Mouse (Mus musculus) MEL (cell line): ENCODE measurements around the gene Il17re. TPM values are rescaled to one million over a fixed set of nuclear protein-coding genes. Genes with fewer than 3 reads are reported as not detected.
A peak's percentile ranks its signal among the peaks of the same experiment; 100 is the strongest.

ENCODE experiments used
- DNase-seq: peaks from one replicate; pipeline ENCODE4 v3.0.0; 2011; ENCODE audit warnings: low read depth, low spot score
- H3K27ac ChIP-seq: 2 replicates; pipeline ENCODE4 v1.5.1; 2012; ENCODE audit warnings: low read depth, mild to moderate bottlenecking, control low read depth, low read length, moderate library complexity; ENCODE audit not compliant: control insufficient read depth
- H3K27me3 ChIP-seq, 2 experiments: fragments of 150-350 bp in 1 of 2; sonication (generic) in 1 of 2; 2 replicates each; pipeline ENCODE4 v1.6.1; 2012; ENCODE audit warnings: low read length in 2 of 2, mild to moderate bottlenecking in 2 of 2, improper control_type of control experiment in 1 of 2, moderate library complexity in 1 of 2; ENCODE audit not compliant: insufficient read depth in 2 of 2, control insufficient read depth in 1 of 2
- H3K36me3 ChIP-seq, 2 experiments: 2 replicates each; pipeline ENCODE4 v1.6.1; 2012 to 2014; ENCODE audit warnings: low read length in 2 of 2, improper control_type of control experiment in 1 of 2, inconsistent platforms in 1 of 2, mild to moderate bottlenecking in 1 of 2; ENCODE audit not compliant: insufficient read depth in 2 of 2, control insufficient read depth in 1 of 2
- H3K4me1 ChIP-seq, 2 experiments: fragments of 150-350 bp in 1 of 2; sonication (generic) in 1 of 2; 2 replicates each; pipeline ENCODE4 v1.6.1; 2012; ENCODE audit warnings: low read length in 2 of 2, improper control_type of control experiment in 1 of 2, mild to moderate bottlenecking in 1 of 2; ENCODE audit not compliant: insufficient read depth in 2 of 2, control insufficient read depth in 1 of 2
- H3K4me3 ChIP-seq, 2 experiments: fragments of 150-350 bp in 1 of 2; sonication (generic) in 1 of 2; 2 replicates each; pipeline ENCODE4 v1.5.1; 2012; ENCODE audit warnings: low read depth in 2 of 2, low read length in 2 of 2, mild to moderate bottlenecking in 2 of 2, moderate library complexity in 2 of 2, control low read depth in 1 of 2, improper control_type of control experiment in 1 of 2; ENCODE audit not compliant: control insufficient read depth in 1 of 2, insufficient read depth in 1 of 2
- H3K79me2 ChIP-seq: 2 replicates; pipeline ENCODE4 v1.6.1; 2012; ENCODE audit warnings: mild to moderate bottlenecking, low read length, moderate library complexity; ENCODE audit not compliant: control insufficient read depth, poor library complexity, insufficient read depth
- H3K9ac ChIP-seq: 2 replicates; pipeline ENCODE4 v1.6.1; 2012; ENCODE audit warnings: low read depth, mild to moderate bottlenecking, control low read depth, low read length, moderate library complexity; ENCODE audit not compliant: control insufficient read depth, poor library complexity, severe bottlenecking
- H3K9me3 ChIP-seq: fragments of 150-350 bp; sonication (generic); replicated peaks from 2 replicates; pipeline ENCODE4 v1.6.1; 2012; ENCODE audit warnings: mild to moderate bottlenecking, low read length, improper control_type of control experiment, moderate library complexity; ENCODE audit not compliant: insufficient read depth
- BHLHE40 ChIP-seq: IDR thresholded peaks from 2 replicates; pipeline ENCODE4 v1.6.1; 2012; ENCODE audit warnings: low read depth, mild to moderate bottlenecking, inconsistent platforms, low read length, improper control_type of control experiment, borderline replicate concordance
- CHD1 ChIP-seq: IDR thresholded peaks from 2 replicates; pipeline ENCODE4 v1.6.1; 2012; ENCODE audit warnings: low read depth, mild to moderate bottlenecking, inconsistent platforms, low read length, improper control_type of control experiment
- CHD2 ChIP-seq: IDR thresholded peaks from 2 replicates; pipeline ENCODE4 v1.6.1; 2011; ENCODE audit warnings: low read length, improper control_type of control experiment
- CTCF ChIP-seq, 3 experiments: IDR thresholded peaks in 2 of 3; conservative IDR thresholded peaks in 1 of 3; 2 replicates each; pipeline ENCODE4 v1.5.1; 2011 to 2012; ENCODE audit warnings: low read length in 3 of 3, low read depth in 2 of 3, mild to moderate bottlenecking in 2 of 3, improper control_type of control experiment in 1 of 3, inconsistent platforms in 1 of 3, mixed read lengths in 1 of 3, moderate library complexity in 1 of 3; ENCODE audit not compliant: control insufficient read depth in 1 of 3, insufficient read depth in 1 of 3, poor library complexity in 1 of 3, severe bottlenecking in 1 of 3
- E2F4 ChIP-seq: IDR thresholded peaks from 2 replicates; pipeline ENCODE4 v1.6.1; 2011; ENCODE audit warnings: low read depth, low read length, improper control_type of control experiment, borderline replicate concordance
- ETS1 ChIP-seq: IDR thresholded peaks from 2 replicates; pipeline ENCODE4 v1.6.1; 2012; ENCODE audit warnings: low read depth, mild to moderate bottlenecking, inconsistent platforms, low read length, improper control_type of control experiment, moderate library complexity
- GABPA ChIP-seq: IDR thresholded peaks from 2 replicates; pipeline ENCODE4 v1.6.1; 2012; ENCODE audit warnings: low read depth, mild to moderate bottlenecking, inconsistent platforms, low read length, improper control_type of control experiment, moderate library complexity
- GATA1 ChIP-seq: IDR thresholded peaks from 2 replicates; pipeline ENCODE4 v1.6.1; 2011; ENCODE audit warnings: low read depth, low read length, improper control_type of control experiment
- HCFC1 ChIP-seq: IDR thresholded peaks from 2 replicates; pipeline ENCODE4 v1.6.1; 2012; ENCODE audit warnings: low read depth, mild to moderate bottlenecking, inconsistent platforms, low read length, improper control_type of control experiment, moderate library complexity
- JUND ChIP-seq: IDR thresholded peaks from 2 replicates; pipeline ENCODE4 v1.6.1; 2011; ENCODE audit warnings: low read depth, mild to moderate bottlenecking, improper control_type of control experiment, low read length
- MAFK ChIP-seq: IDR thresholded peaks from 2 replicates; pipeline ENCODE4 v1.6.1; 2011; ENCODE audit warnings: low read depth, mild to moderate bottlenecking, low read length, improper control_type of control experiment, borderline replicate concordance
- MAZ ChIP-seq: IDR thresholded peaks from 2 replicates; pipeline ENCODE4 v1.6.1; 2012; ENCODE audit warnings: low read depth, mild to moderate bottlenecking, inconsistent platforms, low read length, improper control_type of control experiment
- MEF2A ChIP-seq: IDR thresholded peaks from 2 replicates; pipeline ENCODE4 v1.6.1; 2014; ENCODE audit warnings: low read depth, mild to moderate bottlenecking, inconsistent platforms, low read length, improper control_type of control experiment; ENCODE audit not compliant: poor library complexity, insufficient replicate concordance, severe bottlenecking; ENCODE audit errors: extremely low read depth
- MXI1 ChIP-seq: IDR thresholded peaks from 2 replicates; pipeline ENCODE4 v1.6.1; 2011; ENCODE audit warnings: mild to moderate bottlenecking, low read depth, low read length, improper control_type of control experiment
- MYB ChIP-seq: IDR thresholded peaks from 2 replicates; pipeline ENCODE4 v1.6.1; 2011; ENCODE audit warnings: mild to moderate bottlenecking, low read depth, low read length, improper control_type of control experiment
- MYC ChIP-seq: IDR thresholded peaks from 2 replicates; pipeline ENCODE4 v1.6.1; 2011; ENCODE audit warnings: low read depth, mild to moderate bottlenecking, low read length, improper control_type of control experiment, moderate library complexity
- NRF1 ChIP-seq: IDR thresholded peaks from 2 replicates; pipeline ENCODE4 v1.6.1; 2014; ENCODE audit warnings: low read depth, mild to moderate bottlenecking, inconsistent platforms, low read length, improper control_type of control experiment, moderate library complexity; ENCODE audit not compliant: poor library complexity, insufficient read depth, severe bottlenecking
- POLR2AphosphoS2 ChIP-seq: IDR thresholded peaks from 2 replicates; pipeline ENCODE4 v1.6.1; 2011; ENCODE audit warnings: low read length, improper control_type of control experiment
- RAD21 ChIP-seq: IDR thresholded peaks from 2 replicates; pipeline ENCODE4 v1.6.1; 2011; ENCODE audit warnings: mild to moderate bottlenecking, low read depth, low read length, improper control_type of control experiment
- RCOR1 ChIP-seq: IDR thresholded peaks from 2 replicates; pipeline ENCODE4 v1.6.1; 2012; ENCODE audit warnings: low read depth, mild to moderate bottlenecking, inconsistent platforms, low read length, improper control_type of control experiment
- SIN3A ChIP-seq: IDR thresholded peaks from 2 replicates; pipeline ENCODE4 v1.6.1; 2012; ENCODE audit warnings: low read length, improper control_type of control experiment, inconsistent platforms
- SMC3 ChIP-seq: IDR thresholded peaks from 2 replicates; pipeline ENCODE4 v1.6.1; 2011; ENCODE audit warnings: low read depth, low read length, improper control_type of control experiment
- TAL1 ChIP-seq: IDR thresholded peaks from 2 replicates; pipeline ENCODE4 v1.6.1; 2012; ENCODE audit warnings: mild to moderate bottlenecking, inconsistent platforms, low read length, moderate library complexity, mixed read lengths
- TBP ChIP-seq: IDR thresholded peaks from 2 replicates; pipeline ENCODE4 v1.8.0; 2011; ENCODE audit warnings: low read depth, low read length, improper control_type of control experiment
- UBTF ChIP-seq: IDR thresholded peaks from 2 replicates; pipeline ENCODE4 v1.6.1; 2012; ENCODE audit warnings: low read depth, mild to moderate bottlenecking, inconsistent platforms, low read length, improper control_type of control experiment, moderate library complexity, borderline replicate concordance; ENCODE audit not compliant: insufficient read depth
- USF1 ChIP-seq: IDR thresholded peaks from 2 replicates; pipeline ENCODE4 v1.6.1; 2014; ENCODE audit warnings: low read depth, mild to moderate bottlenecking, inconsistent platforms, low read length, improper control_type of control experiment, moderate library complexity
- USF2 ChIP-seq, 2 experiments: IDR thresholded peaks; 2 replicates each; pipeline ENCODE4 v1.6.1; 2011 to 2012; ENCODE audit warnings: improper control_type of control experiment in 2 of 2, low read length in 2 of 2, borderline replicate concordance in 1 of 2, inconsistent platforms in 1 of 2, low read depth in 1 of 2, mild to moderate bottlenecking in 1 of 2; ENCODE audit not compliant: insufficient read depth in 1 of 2
- ZC3H11A ChIP-seq: IDR thresholded peaks from 2 replicates; pipeline ENCODE4 v1.6.1; 2012; ENCODE audit warnings: low read depth, mild to moderate bottlenecking, inconsistent platforms, low read length, improper control_type of control experiment
- ZKSCAN1 ChIP-seq: IDR thresholded peaks from 2 replicates; pipeline ENCODE4 v1.6.1; 2012; ENCODE audit warnings: low read depth, mild to moderate bottlenecking, inconsistent platforms, low read length, improper control_type of control experiment, moderate library complexity
- ZMIZ1 ChIP-seq: IDR thresholded peaks from 2 replicates; pipeline ENCODE4 v1.6.1; 2012; ENCODE audit warnings: low read depth, mild to moderate bottlenecking, inconsistent platforms, low read length, improper control_type of control experiment, moderate library complexity
- polyA plus RNA-seq, 2 experiments: library from polyadenylated mRNA; stranded (reverse) in 1 of 2; unstranded in 1 of 2; fragments of >175 nt in 1 of 2; fragments of >200 nt in 1 of 2; gene quantifications; 2 replicates each; pipeline versions ENCODE4 v1.2.1 to v1.2.4; 2012; ENCODE audit warnings: low replicate concordance in 2 of 2, low read depth in 1 of 2; ENCODE audit not compliant: insufficient read length in 2 of 2, insufficient read depth in 1 of 2, missing spikeins in 1 of 2
- total RNA-seq: library from RNA; depleted of rRNA; stranded (reverse); fragments of 300-350 nt; gene quantifications from 2 replicates; pipeline ENCODE4 v1.2.3, GENCODE M21; 2012

Gene Il17re
- total and polyA plus RNA-seq, 3 experiments = not detected

DNA sequence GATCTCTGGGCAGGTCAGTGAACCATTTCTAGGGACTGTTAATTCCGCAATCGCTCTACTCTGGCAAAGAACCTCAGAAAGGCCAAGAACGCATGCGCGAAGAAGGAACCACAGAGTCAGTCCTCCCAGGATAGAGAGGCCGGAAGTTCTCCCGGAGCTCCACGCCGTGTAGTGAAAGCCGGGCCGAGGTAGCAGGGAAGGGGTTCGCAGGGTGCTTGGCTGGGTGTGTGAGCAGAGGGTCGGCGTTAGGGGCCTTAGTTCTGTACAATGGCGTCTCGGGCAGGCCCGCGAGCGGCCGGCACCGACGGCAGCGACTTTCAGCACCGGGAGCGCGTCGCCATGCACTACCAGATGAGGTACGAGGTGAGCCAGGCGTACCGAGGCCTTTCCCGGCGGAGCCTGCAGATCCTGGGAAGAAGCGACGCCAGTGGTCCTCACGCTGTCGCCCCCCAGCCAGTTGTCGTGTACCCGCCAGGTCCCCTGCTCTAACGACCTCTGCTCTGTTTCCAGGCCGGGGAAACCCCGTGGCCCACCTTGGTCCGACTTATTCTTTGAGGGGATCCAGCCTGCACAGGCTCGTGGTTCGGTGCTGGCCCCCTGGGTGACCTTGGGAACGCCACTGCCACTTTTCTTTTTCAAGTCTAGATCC, 15.7 kb upstream of the Il17re start, which contains the start of gene Jagn1 (continued):
- peak; percentile 97 for TF ChIP-seq MYC
- no peak for TF ChIP-seq ZC3H11A
- peak; percentile 21; the same call in 1 of the 2 replicates for TF ChIP-seq ETS1
- 0 out of 6 replicates have a peak, but pooled peaks of 1 of the 3 experiments have one; percentile 3 for TF ChIP-seq CTCF (IDR thresholded peaks at IDR 0.05 in 2 of 3, conservative IDR thresholded peaks at IDR 0.05 in 1 of 3; ENCODE audit: control insufficient read depth in 1 of 3, insufficient read depth in 1 of 3, low read depth in 2 of 3, low read length in 3 of 3, poor library complexity in 1 of 3, severe bottlenecking in 1 of 3)
- no peak for TF ChIP-seq BHLHE40
- TF ChIP-seq USF2 (IDR thresholded peaks at IDR 0.05; ENCODE audit: borderline replicate concordance in 1 of 2, insufficient read depth in 1 of 2, low read depth in 1 of 2, low read length in 2 of 2) = no peak
- TF ChIP-seq USF1 = no peak
- 0 out of 2 replicates have a peak, but pooled peaks have one; percentile 16 for TF ChIP-seq E2F4
- TF ChIP-seq ZMIZ1 = peak; percentile 79
- no peak for TF ChIP-seq RAD21
- TF ChIP-seq GABPA = no peak; the same call in 1 of the 2 replicates
- no peak for TF ChIP-seq CHD2
- no peak for TF ChIP-seq ZKSCAN1
- TF ChIP-seq GATA1 = no peak
- TF ChIP-seq MAZ = no peak
- peak; percentile 92 for TF ChIP-seq HCFC1
- TF ChIP-seq TBP = peak; percentile 94
- no peak for TF ChIP-seq MEF2A
- TF ChIP-seq MXI1 = peak; percentile 98
- no peak for TF ChIP-seq UBTF

DNA sequence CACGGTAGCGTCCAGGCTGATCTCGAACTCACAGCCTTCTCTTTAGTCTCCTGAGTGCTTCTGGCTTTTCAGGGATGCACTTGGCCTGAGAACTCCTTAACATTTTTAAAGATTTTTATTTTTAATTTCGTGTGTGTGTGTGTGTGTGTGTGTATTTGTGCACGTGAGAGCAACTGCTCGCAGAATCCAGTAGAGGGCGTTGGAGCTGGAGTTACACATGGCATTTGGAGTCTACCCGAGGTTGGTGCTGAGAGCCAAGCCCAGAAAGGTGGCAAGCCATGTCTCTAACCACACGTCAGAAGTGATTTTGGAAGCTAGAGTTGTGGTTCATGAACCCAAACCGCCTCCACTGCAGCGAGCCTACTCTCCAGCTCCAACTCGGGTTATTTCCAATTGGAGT, 15.2 kb upstream of the Il17re start:
- peak overlapping the region; percentile 55; the same call in 1 of the 2 replicates for H3K27ac ChIP-seq
- peak; percentile 63 for DNase-seq
- peaks cover 12 to 13% of the 10 kb centered on the region in 2 experiments for H3K36me3 ChIP-seq
- TF ChIP-seq MYC (peak; percentile 68; the same call in 1 of the 2 replicates), MAFK (no peak), RCOR1 (no peak), USF1 (peak; percentile 21; the same call in 1 of the 2 replicates), MEF2A (no peak), ETS1 (no peak), NRF1 (no peak), RAD21 (no peak; the same call in none of the 2 replicates), CTCF (IDR thresholded peaks at IDR 0.05 in 2 of 3, conservative IDR thresholded peaks at IDR 0.05 in 1 of 3; ENCODE audit: control insufficient read depth in 1 of 3, insufficient read depth in 1 of 3, low read depth in 2 of 3, low read length in 3 of 3, poor library complexity in 1 of 3, severe bottlenecking in 1 of 3) (peak; percentile 28 to 55 (median 51); a peak in 5 of 6 replicates), SIN3A (no peak), MYB (no peak), JUND (0 out of 2 replicates have a peak, but pooled peaks have one; percentile 21), CHD1 (peak; percentile 52; the same call in 1 of the 2 replicates), ZC3H11A (no peak), BHLHE40 (peak; percentile 90), SMC3 (peak; percentile 20; the same call in 1 of the 2 replicates), ZMIZ1 (no peak), GABPA (no peak), GATA1 (no peak), TAL1 (no peak), HCFC1 (no peak), MAZ (no peak), POLR2AphosphoS2 (no peak)

More for the DNA sequence above, 15.2 kb upstream of the Il17re start:
- Histone ChIP-seq H3K4me1 (peaks cover 4 to 16% of the 10 kb centered on the region in 2 experiments), H3K27me3 (no peaks in the 10 kb centered on the region), H3K4me3 (peak overlapping the region; percentile 85 to 89), H3K9ac (peak overlapping the region; percentile 94), H3K9me3 (no peaks in the 10 kb centered on the region), H3K79me2 (peaks cover 18% of the 10 kb centered on the region)
